Mouse (Mus musculus) NIH3T3 (cell line): Measurements from ENCODE around the gene Gabpb2.
"Not testable (repeated sequence)": the region's sequence is repeated elsewhere in the genome, so short reads cannot be mapped to it uniquely, and the experiment has no call there.

Experiments
- DNase-seq: peaks from one replicate; pipeline ENCODE4 v3.0.0-alpha.2; 2012; ENCODE audit warnings: low read depth

Gabpb2 gene

DNA sequence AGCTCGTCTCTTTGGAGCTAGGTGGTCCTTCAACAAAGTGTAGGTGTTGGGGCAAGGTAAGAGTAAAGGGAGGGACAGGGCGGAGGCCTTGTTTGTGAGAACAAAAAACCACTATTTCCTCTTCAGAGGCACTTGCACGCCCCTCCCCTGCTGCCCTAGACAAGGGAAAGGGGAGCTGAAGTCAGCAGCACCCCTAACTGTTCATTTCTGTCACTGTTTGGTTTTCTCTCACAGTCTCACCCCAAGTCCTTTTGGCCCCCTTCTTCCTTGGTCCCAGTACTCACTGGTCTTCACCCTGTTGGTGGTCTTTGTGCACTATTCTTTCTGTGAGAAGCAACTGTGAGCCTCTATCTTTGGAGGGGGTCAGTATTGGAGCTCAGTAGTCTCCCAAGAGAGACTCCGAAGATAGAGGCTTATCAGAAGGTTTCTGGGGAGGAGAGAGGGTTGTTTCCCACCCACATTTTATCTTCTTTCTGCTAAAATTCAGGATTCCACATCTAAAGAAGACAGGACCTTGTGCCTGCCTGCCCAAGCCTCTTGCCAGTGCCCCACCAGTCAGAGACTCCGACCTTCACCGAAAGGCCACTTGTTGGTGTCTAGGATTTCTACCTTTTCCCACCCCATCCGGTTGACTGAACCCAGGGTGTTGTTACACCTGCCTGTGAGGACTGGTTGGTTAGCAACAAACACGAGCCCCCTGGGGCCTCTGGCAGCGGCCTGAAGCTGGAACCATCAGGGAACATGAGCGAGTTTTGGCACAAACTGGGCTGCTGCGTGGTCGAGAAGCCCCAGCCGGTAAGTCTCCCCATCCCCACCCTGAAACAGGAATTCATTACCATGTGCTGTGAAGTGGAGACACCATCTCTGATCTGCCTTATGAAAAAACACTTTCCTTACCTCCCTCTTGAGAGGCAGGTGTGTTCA, 13.8 kb upstream of the Gabpb2 start, which contains the start of gene Mllt11:
Gene Mllt11 (minus strand): TSS at position 874 of the 924 bp plus-strand sequence.
- DNase-seq: no peak

DNA sequence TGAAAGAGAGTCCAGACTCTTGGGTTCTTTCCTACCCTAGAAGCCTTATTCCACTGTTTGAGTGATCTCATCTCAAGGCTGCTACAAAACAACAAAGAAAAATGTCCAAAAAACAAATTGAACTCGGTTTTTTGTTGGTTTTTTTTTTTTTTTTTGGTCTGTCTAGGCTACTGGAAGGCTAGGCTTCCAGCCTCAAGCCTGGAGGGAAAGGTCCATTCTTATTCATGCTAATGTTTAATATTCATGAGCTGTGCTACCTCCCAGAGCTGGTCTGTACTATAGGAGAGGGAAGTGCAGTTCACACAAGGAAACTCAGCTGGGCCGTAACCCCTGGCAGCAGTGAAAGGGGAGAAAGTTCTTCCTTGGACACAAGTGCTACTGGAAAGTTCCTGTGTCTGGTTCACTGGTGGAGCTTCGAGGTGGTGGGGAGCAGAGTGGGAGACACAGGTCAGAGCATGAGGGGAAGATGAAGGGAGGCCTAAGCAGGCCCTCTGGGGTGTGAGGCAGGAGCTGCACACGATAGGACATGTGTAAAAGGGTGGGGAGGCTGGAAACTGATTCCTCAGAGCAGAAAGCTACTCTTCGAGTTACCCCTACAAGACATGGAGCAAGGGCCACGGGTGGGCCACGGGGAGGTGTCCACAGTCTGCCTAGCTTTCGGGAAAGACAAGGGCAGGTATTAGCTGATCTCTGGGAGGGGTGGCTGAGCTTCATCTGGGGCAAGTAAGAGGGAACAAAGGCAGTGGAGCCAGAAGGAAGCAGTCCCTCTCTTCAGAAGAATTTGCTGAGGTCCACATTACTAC, 13.0 kb upstream of the Gabpb2 start:
- no peak for DNase-seq

DNA sequence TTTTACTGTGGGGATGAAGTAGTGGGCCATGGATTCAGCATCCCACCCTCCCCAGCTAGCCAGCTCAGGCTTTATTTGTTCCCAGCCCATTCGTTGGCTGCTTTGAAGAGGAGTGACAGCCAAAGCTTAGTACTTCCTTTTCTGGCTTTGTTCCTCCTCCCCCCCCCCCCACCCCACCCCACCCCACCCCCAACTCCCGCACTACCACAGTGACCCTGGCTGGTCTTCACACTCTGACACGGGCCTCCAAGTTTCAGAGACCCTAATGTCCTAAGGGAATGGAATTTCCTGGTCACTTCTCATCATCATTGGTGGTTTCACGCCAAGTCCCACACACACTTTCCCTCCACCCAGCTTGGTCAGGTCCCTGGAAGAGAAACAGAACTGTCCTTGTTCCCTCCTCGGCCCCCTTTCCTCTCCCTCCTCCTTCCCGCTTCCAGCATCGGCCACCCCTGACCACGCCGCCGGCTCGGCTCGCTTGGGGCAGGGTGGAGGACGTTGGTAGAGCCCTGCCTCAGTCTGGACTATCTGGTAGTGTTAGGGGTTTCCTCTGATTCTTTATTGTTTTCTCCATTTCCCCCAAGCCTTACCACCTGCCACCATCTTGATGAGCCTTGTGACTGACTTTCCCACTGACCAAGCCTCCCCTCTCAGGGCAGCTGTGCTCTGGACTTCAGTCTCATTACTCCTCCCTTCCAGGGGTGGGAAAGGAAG, 12.2 kb upstream of the Gabpb2 start:
- peak; percentile 72 for DNase-seq

DNA sequence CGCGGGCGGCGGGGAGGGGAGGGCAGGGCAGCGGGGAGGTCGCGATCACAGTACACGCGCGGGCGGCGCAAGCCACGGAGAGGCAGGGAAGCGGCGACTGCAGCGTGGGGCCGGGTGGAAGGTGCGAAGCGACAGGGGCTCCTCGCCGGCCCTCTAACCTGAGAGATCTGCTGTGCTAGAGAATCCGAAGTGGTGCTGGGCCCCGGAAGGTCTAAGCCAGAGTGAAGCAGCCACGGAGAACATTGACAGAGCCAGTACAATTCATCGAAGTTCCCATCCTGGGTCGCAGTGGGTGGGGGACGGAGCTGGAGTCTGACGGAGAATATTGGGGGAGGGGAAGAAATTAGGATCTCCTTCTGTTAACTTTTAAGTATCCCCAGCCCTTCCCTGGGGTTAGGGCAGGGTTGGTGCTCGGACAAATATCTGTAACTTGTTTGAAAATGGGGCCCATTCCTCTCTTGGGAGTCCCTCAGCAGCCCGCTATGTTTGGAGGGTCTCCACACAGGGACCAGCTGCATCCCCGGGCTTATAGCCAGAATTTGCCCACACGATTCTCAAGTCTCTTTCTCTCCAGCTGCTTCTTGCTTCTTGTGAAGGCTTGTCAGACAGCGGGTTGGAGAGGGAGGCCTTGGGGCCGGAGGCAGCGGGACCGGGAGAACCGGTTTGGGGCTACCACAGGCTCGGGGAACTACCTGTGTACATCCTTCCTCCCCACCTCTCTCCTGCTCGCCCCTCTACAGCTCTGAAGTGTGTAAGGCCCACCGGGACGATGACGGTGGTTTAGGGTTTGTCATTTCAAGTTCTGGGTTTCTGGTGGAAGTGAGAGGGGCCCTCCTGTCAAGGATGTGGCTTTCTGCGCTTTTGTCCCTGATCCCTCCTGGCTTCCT, 11.4 kb upstream of the Gabpb2 start:
- peak; percentile 33 for DNase-seq

DNA sequence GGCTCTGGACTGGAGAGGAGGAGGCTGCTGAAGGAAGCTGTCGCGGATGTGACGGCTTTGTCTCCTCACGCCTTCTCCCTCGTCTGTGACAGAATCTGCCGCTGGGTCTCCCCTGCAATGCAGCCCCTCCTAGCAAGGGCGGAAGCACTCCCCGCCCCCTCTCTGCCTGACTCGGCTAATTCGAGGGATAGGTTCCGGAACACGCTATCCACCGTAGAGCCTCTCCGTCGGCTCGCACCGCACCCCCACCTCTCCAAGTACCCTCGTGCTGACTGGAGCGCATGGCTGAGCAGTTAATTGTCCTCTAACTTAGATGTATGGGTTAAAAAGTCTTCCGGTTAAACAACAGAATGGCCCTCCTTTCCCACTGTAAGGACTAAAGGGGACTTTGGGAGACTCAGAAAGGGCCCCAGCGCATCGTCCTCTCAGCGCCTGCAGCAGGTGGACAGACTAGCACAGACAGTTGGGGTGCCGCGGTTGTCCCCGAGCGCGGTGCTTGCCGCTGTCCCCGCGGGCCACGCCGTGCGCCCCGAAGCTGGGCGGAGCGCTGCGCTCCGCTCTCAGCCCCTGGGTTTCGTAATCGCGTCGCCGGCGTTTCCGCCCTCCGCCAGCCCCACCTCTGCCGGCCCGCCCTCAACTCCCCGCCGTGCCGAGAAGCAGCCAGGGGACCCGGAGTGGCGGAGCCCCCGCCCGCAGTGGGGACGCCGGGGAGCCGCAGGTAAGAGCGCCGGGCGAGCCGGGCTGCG, 10.6 kb upstream of the Gabpb2 start, which contains the start of gene Cdc42se1:
Gene Cdc42se1 (plus strand): TSS at position 585 of the 746 bp plus-strand sequence.
- peak; percentile 86 for DNase-seq

DNA sequence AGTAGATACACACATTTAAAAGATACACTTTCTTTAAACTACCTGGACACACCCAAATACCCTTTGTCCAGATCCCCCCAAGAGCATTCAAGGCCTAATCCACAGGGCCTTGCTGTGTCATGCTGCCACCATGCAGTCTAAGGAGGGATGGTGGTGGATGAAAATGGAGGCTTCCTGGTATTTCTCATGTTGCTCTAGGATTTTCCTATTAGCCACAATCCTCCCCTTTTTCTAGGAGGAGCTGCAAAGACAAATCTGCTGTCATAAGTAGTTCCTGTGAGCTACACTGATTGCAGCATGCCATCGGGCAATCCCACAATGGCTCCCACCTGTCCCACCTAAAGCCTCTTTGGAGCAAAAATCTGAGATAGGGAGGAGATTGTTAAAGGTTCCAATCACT, 9.5 kb upstream of the Gabpb2 start:
- DNase-seq: peak; percentile 51

DNA sequence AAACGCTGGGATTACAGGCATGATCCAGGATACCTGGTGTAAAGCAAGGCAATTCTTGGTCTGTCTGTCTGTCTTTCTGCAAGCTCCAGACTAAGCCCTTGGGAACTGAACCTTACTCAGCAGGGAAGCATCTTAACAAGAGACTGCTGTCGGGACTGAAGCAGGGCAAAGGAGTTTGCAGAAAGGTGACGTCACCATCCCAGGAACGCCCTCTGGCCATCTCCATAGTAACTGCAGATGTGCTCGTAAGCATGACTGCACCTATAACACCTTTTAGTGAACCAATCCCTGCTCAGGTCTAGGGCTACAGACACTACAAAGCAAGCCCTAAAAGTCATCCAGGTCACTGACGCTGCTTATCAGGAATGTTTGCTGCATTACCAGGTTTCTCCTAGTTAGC, 6.6 kb upstream of the Gabpb2 start:
- DNase-seq: peak; percentile 50

DNA sequence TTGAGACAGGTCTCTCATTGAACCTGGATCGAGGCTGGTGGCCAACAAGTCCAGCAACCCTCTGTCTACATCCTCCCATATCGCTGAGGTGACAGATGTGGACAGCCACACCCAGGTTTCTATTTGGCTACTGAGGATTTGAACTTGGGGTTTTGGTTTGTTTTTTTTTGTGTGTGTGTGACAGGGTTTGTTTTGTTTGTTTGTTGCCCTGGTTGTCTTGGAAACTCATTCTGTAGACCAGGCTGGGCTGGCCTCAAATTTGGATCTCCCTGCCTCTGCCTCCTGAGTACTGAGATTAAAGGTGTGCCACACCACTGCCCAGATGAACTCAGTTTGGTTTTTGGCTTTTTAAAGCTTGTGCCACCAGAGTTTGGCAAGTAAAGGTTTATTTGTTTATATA, 5.3 kb upstream of the Gabpb2 start:
- no peak for DNase-seq

DNA sequence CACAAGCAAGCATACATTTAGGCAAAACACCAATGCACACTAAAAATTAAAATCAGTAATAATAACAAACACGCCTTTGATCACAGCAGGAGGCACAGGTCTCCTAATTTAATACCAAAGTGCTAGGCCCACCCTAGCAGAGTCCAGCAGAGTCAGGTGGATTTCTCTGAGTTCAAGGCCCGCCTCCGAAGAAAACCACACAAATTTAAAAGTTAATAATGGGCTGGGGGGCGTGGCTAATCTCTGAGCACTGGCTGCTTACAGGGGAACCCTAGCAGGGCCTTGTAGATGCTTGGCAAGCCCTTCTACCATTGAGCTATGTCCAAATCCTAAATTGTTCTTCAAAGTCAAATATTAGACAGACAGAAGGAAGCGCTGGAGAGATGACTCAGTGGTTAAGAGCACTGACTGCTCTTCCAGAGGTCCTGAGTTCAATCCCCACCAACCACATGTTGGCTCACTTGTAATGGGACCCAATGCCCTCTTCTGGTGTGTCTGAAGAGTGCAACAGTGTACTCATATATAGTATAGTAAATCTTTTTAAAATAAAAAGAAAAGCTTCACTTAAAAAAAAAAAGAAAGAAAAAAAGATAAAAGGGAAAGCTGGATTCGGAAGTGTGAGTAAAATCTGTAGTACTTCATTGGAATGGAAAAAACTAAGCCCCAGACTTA, 886 bp upstream of the Gabpb2 start:
- DNase-seq: peak; percentile 73

DNA sequence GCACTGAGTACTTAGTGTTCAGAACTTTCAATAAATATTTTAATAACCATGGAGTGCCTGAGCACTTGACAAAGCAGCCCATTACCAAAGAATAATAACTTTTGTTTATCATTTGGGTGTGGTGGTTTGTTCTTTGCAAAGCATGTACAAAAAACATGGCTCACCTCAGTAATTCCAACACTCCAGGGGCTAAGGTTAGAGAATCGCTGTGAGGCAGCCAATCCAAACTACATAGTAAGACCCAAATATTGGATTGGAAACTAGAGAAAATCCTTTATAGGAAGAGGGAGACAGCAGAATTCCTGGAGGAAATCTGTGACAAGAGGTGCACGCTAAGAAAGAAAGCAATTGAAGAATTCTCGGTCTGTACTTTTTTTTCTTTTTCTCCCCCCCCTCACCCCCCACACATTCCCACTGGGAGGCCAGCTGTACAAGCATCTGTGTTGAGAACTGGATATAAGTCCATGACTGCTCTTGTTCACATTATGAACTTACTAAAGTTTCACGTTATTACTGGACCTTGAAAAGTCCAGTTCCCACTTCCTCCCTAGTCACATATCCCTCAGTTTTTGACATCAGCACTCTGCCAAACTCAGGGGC, 961 bp downstream of the Gabpb2 start:
- DNase-seq: no peak

DNA sequence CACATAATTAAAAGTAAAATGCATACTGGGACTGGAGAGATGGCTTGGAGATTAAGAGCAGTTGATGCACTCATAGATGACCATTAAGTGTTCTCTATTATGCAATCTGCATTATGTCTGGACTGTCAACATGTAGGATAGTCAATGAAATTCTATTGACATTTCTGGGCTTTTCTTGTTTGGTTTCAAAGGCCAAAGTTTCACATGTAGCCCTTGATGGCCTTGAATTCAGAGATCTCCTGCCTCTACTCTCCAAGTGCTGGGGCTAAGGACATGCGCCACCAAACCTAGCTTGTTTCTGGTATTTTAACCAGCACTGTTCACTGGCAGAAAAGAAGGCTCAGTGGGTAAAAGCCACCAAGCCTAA, 4.1 kb downstream of the Gabpb2 start:
- DNase-seq: no peak

DNA sequence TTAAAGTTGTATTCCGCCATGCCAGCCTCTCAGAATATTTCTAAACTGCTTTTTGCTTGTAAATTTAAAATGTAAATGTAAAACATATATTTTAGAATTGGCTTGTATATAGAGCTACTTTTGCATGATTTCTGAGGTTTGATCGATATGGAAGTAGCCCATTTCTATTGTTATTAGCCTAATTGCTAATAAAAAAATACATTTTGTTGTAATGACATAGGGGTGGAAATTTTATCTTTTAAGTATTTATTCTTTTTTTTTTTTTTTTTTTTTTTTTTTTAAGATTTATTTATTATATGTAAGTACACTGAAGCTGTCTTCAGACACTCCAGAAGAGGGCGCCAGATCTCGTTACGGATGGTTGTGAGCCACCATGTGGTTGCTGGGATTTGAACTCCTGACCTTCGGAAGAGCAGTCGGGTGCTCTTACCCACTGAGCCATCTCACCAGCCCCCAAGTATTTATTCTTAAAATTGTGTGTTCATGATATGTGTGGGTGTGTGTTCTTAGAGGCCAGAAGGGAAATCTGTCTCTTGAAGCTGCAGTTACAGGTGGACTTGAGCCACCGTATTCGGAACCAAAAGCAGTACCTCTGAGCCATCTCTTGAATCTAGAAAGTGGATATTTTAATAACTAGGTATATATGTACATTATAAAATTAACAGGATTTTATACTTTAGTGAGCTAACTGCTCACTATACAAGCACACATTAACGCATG, 4.7 kb downstream of the Gabpb2 start:
- not testable (repeated sequence) for DNase-seq

DNA sequence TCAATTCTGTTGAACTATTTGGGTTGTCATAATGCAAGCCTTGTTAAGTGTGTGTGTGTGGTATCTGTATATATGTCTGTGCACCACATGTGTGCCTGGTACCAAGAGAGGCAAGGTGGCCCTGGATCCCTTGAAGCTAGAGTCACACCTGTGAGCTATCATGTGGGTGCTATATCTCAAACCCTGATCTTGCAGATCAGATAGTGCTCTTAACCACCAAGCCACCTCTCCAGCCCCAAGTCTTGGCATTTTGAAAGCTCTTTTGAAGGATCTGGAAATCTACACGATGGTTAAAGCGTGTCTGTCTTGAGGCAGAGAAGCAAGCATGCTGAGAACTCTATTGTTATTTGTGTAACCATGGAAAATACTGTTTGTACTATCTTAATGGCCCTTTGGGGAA, 7.1 kb downstream of the Gabpb2 start:
- DNase-seq: no peak

DNA sequence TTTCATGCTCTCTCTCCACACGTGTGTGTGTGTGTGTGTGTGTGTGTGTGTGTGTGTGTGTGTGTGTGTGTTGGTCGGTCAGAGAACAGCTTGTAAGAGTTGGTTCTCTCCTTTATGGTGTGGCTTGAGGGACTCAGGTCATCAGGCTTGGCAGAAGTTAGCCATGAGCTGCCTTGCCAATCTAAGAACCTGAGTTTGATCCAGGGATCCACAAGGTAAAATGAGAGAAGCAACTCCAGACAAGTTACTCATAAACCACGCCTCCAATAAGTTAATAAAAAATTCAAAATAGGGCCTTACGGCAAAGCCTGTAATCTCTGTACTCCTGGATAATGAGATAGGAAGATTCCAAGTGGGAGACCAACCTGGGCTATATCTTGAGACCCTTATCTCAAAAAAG, 9.4 kb downstream of the Gabpb2 start:
- no peak for DNase-seq

DNA sequence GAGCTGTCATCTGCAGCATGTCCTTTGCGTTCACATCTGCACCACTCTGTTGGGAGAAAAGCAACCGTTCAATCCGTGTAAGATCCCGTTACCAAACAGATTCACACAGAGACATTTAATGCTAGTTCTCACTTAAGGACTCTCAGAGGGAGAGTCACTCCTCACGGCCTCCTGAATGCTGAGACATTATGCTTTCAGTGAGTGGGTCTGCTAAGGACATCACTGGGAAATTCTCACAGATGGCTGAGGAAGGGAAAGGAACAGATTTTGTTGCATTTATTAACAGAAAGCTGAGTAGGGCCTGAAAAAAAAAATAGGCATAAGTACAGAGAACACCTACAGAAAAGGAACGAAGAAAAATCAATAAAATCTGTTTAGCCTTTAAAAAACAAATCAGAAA, 13.8 kb downstream of the Gabpb2 start:
- DNase-seq: no peak

DNA sequence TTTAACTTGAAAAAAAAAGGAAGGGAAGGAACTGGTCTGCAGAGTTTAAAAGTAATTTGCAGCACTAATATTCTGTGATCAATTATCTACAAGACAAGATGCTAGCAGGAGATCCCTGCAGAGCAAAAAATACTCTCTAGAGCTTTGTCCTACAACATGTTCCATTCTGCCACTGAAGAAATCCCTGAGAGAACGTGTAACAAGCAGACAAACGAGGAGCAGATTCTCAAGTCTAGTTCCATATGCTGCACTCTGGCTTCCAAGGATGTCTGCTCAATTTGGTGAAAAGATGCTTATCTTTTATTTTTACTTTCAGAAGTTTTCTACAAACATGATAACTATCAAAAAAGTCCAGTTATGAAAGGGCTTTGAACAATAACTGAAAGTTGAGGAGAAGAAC, 17.2 kb downstream of the Gabpb2 start:
- DNase-seq: no peak

DNA sequence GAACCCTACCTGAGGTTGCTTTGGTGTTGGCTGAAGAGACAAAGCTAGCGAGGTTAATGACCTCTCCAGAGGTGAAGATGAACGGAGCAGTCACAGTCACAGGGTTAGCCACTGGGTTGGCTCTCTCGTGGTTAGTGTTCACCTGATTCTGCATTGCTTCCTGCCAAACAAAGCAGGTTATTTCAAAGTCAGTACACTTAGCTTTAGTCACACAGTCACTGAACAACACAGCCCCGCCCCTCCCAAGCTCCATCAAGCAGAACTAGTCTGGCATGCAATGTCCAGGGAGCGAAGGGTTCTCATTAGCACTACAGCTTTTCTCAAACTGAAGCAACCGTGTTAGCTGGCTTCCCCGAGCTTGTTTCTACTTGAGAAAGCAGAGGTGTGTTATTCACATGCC, 17.6 kb downstream of the Gabpb2 start:
- no peak for DNase-seq

DNA sequence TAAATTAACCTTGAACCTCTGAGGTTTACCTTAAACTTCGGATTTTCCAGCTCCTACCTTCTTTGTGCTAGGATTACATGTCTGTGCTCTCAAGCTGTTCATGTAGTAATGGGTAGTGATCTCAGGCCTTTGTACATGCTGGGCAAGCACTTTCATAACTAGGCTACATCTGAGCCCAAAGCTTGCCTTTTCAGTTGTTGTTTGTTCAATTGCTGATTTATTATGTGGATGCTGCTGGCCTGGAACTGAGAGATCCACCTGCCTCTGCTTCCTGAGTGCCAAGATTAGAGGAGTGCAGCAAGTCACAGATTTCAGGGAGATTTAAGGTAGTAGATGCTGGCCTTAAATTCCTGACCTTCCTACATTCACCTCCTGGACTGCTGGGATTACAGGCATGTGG, 18.6 kb downstream of the Gabpb2 start:
- no peak for DNase-seq

DNA sequence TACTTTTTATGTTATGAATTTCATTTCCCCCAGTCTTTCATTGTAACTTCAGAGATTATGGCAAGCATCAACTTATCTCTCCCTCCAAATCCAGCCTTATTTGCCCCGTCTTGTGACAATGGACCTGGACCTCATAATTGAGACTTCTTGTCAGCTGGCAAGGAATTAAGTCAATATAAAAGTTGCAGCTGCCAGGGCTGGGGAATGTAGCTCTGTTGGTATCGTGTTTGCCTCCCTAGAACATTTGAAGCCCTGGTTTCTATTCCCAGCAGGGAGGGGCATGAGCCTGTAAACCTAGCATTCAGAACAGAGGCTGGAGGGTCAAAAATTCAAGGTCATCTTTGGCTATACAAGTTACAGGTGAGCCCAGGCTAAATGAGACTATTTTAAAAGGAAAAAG, 21.9 kb downstream of the Gabpb2 start:
- no peak for DNase-seq
